Mouse (Mus musculus) hindbrain, embryonic 12.5 days (tissue): ENCODE measurements around the gene Tulp1. TPM values are rescaled to one million over a fixed set of nuclear protein-coding genes. Genes with fewer than 3 reads are reported as not detected.
"Not testable (repeated sequence)": the region's sequence is repeated elsewhere in the genome, so short reads cannot be mapped to it uniquely, and the experiment has no call there.

Experiments used
- ATAC-seq: fragments of 200-750 bp; cut with Nextera tagmentation; 2 replicates; pipeline ENCODE4 v1.8.0; 2017; ENCODE audit warnings: moderate TSS enrichment; ENCODE audit not compliant: low FRiP score
- H3K27ac ChIP-seq: fragments of 300-500 bp; sonication (generic); 2 replicates; pipeline ENCODE4 v1.5.1; 2016; ENCODE audit warnings: mild to moderate bottlenecking
- H3K27me3 ChIP-seq: fragments of 300-500 bp; sonication (generic); 2 replicates; pipeline ENCODE4 v1.6.1; 2016; ENCODE audit warnings: mild to moderate bottlenecking
- H3K36me3 ChIP-seq: fragments of 300-500 bp; sonication (generic); 2 replicates; pipeline ENCODE4 v1.6.1; 2016; ENCODE audit warnings: mild to moderate bottlenecking
- H3K4me1 ChIP-seq: fragments of 300-500 bp; sonication (generic); 2 replicates; pipeline ENCODE4 v1.6.1; 2016
- H3K4me2 ChIP-seq: fragments of 300-500 bp; sonication (generic); replicated peaks from 2 replicates; pipeline ENCODE4 v1.6.1; 2016; ENCODE audit warnings: mild to moderate bottlenecking
- H3K4me3 ChIP-seq: fragments of 300-500 bp; sonication (generic); 2 replicates; pipeline ENCODE4 v1.5.1; 2016; ENCODE audit warnings: mild to moderate bottlenecking
- H3K9ac ChIP-seq: fragments of 300-500 bp; sonication (generic); 2 replicates; pipeline ENCODE4 v1.6.1; 2016; ENCODE audit warnings: mild to moderate bottlenecking, moderate library complexity
- H3K9me3 ChIP-seq: fragments of 300-500 bp; sonication (generic); replicated peaks from 2 replicates; pipeline ENCODE4 v1.6.1; 2016; ENCODE audit warnings: mild to moderate bottlenecking
- WGBS: fragments of 180-500 bp; shearing (Covaris S2); methylation state at CpG from one replicate; pipeline ENCODE4 v1.1.7; 2016; 5-methylcytosine and 5-hydroxymethylcytosine counted together
- polyA plus RNA-seq: library from polyadenylated mRNA; unstranded; fragments of >200 nt; fragmentation: Nextera tagmentation; extraction: Ambion mirVana; gene quantifications from 2 replicates; pipeline ENCODE4 v1.2.1, GENCODE M21; 2016

The Tulp1 gene
- polyA plus RNA-seq, 1 experiment from 2014 or later: 5.0 TPM

- Histone ChIP-seq H3K36me3 (peaks cover 14% of the 10 kb centered on the region), H3K27ac (0 out of 2 replicates have a peak overlapping the region, but pooled peaks have one; percentile 14), H3K4me1 (peaks cover 29% of the 10 kb centered on the region), H3K27me3 (no peaks in the 10 kb centered on the region), H3K4me3 (no peak overlapping the region), H3K9ac (no peak overlapping the region), H3K4me2 (no peak overlapping the region), H3K9me3 (no peaks in the 10 kb centered on the region)
- ATAC-seq: no peak
- 42% methylated on average over 5 of the region's 7 CpGs for WGBS
Observed at GRCm38 (mm10) chr17:28331241-28332112, 33.5 kb downstream of the Tulp1 start.

- Histone ChIP-seq H3K4me1 (peaks cover 29% of the 10 kb centered on the region), H3K36me3 (peaks cover 18% of the 10 kb centered on the region)
- not testable (repeated sequence) for H3K27me3 ChIP-seq, H3K4me2 ChIP-seq, H3K27ac ChIP-seq, ATAC-seq, H3K4me3 ChIP-seq, H3K9me3 ChIP-seq, H3K9ac ChIP-seq
- WGBS: 66% methylated on average over 8 of the region's 8 CpGs
Observed at GRCm38 (mm10) chr17:28330590-28330989, 34.4 kb downstream of the Tulp1 start.

GRCm38 (mm10) chr17:28330232-28330546 lies 34.8 kb downstream of the Tulp1 start:
- H3K9me3 ChIP-seq: no peaks in the 10 kb centered on the region
- 53% methylated on average over 2 of the region's 2 CpGs for WGBS
- peak overlapping the region; percentile 92 for H3K4me2 ChIP-seq
- no peak for ATAC-seq
- peaks cover 29% of the 10 kb centered on the region for H3K4me1 ChIP-seq
- H3K27me3 ChIP-seq: no peaks in the 10 kb centered on the region
- peak overlapping the region; percentile 99 for H3K9ac ChIP-seq
- peak overlapping the region; percentile 87 for H3K4me3 ChIP-seq
- H3K36me3 ChIP-seq: peaks cover 18% of the 10 kb centered on the region
- no peak overlapping the region for H3K27ac ChIP-seq

DNA sequence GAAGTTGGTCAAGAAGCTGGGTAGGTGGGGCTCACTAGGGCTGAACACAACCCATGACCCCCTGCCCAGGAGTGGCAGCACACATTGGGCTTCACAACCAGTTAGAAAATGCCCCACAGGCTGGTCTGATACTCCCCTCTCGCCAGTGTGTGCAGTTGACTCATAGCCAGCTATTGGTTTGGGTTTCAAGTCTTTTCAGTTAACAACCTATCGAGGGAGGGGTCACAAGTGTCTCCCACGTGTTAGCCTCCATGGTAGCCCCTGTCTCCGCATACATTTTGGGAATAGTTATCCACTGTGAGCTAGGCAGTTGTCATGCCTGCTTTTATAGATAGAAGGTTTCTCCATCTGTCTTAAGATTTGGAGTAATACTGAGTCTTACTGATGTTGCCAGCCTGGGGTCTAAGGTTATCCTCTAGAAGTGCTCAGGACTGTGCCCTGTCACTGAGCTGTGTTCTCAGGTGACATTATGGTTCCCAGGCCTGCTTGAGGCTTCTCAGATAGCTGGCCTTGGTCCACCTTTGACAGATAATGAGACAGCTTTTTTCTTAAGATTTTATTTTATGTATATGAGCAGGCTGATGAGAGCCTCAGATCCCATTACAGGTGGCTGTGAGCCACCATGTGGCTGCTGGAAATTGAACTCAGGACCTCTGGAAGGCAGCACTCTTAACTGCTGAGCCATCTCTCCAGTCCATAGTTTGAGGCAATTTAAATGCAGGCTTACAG lies 35.4 kb downstream of the Tulp1 start:
- Histone ChIP-seq H3K4me1 (peaks cover 29% of the 10 kb centered on the region), H3K4me3 (peak overlapping the region; percentile 87), H3K36me3 (peaks cover 18% of the 10 kb centered on the region), H3K9ac (peak overlapping the region; percentile 99), H3K27me3 (no peaks in the 10 kb centered on the region), H3K27ac (peak overlapping the region; percentile 95; the same call in 1 of the 2 replicates), H3K9me3 (no peaks in the 10 kb centered on the region), H3K4me2 (peak overlapping the region; percentile 92)
- 12% methylated on average over 4 of the region's 4 CpGs for WGBS
- no peak for ATAC-seq

DNA sequence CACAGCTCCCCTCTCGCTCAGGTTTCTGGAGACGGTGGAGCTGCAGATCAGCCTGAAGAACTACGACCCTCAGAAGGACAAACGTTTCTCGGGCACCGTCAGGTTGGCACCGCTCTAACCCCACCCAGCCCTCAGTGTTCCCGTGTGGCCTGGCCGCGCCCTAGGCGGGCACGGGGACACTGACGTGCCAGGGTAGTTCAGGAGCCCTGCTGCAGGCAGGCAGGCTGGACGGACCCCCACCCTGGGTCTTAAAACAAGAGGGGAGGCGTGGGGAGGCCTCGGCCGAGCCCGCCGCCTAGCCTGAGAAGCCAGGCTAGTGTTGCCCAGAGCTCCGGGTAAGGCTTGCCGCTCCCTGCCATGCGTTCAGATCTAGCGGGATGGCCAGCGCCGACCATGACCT lies 36.1 kb downstream of the Tulp1 start:
- H3K4me2 ChIP-seq: peak overlapping the region; percentile 92
- ATAC-seq: peak; percentile 14
- 2% methylated on average over 25 of the region's 25 CpGs for WGBS
- peak overlapping the region; percentile 87 for H3K4me3 ChIP-seq
- H3K9me3 ChIP-seq: no peaks in the 10 kb centered on the region
- peaks cover 29% of the 10 kb centered on the region for H3K4me1 ChIP-seq
- peak overlapping the region; percentile 99 for H3K9ac ChIP-seq
- peak overlapping the region; percentile 95 for H3K27ac ChIP-seq
- H3K36me3 ChIP-seq: peaks cover 18% of the 10 kb centered on the region
- H3K27me3 ChIP-seq: no peaks in the 10 kb centered on the region

- no peaks in the 10 kb centered on the region for H3K9me3 ChIP-seq
- peaks cover 29% of the 10 kb centered on the region for H3K4me1 ChIP-seq
Observed at GRCm38 (mm10) chr17:28328366-28328928, 36.6 kb downstream of the Tulp1 start, which contains the start of gene Rpl10a. TSS of gene Rpl10a (plus strand) at chr17:28328471.

GRCm38 (mm10) chr17:28327673-28328325 lies 37.2 kb downstream of the Tulp1 start:
- Histone ChIP-seq H3K9me3 (no peaks in the 10 kb centered on the region), H3K36me3 (peaks cover 19% of the 10 kb centered on the region), H3K27me3 (no peaks in the 10 kb centered on the region), H3K4me2 (peak overlapping the region; percentile 92), H3K27ac (peak overlapping the region; percentile 95), H3K4me3 (peak overlapping the region; percentile 87), H3K9ac (peak overlapping the region; percentile 99), H3K4me1 (peaks cover 23% of the 10 kb centered on the region)
- peak; percentile 5 for ATAC-seq
- WGBS: 12% methylated on average over 22 of the region's 22 CpGs

More at GRCm38 (mm10) chr17:28328366-28328928, 36.6 kb downstream of the Tulp1 start, which contains the start of gene Rpl10a:
- WGBS: under 1% methylated on average over 65 of the region's 67 CpGs
- H3K36me3 ChIP-seq: peaks cover 18% of the 10 kb centered on the region
- no peaks in the 10 kb centered on the region for H3K27me3 ChIP-seq
- peak within 1 kb of the TSS; percentile 92 for H3K4me2 ChIP-seq
- peak; percentile 90 for ATAC-seq
- peak within 1 kb of the TSS; percentile 87 for H3K4me3 ChIP-seq
- H3K27ac ChIP-seq: peak within 1 kb of the TSS; percentile 95
- H3K9ac ChIP-seq: peak within 1 kb of the TSS; percentile 99

GRCm38 (mm10) chr17:28326951-28327350 lies 38.1 kb downstream of the Tulp1 start:
- H3K27ac ChIP-seq: no peak overlapping the region; the same call in 1 of the 2 replicates
- H3K9me3 ChIP-seq: no peaks in the 10 kb centered on the region
- peaks cover 23% of the 10 kb centered on the region for H3K4me1 ChIP-seq
- no peaks in the 10 kb centered on the region for H3K27me3 ChIP-seq
- H3K9ac ChIP-seq: 0 out of 2 replicates have a peak overlapping the region, but pooled peaks have one; percentile 25
- peaks cover 25% of the 10 kb centered on the region for H3K36me3 ChIP-seq
- no peak overlapping the region for H3K4me3 ChIP-seq
- WGBS: 73% methylated on average over 3 of the region's 3 CpGs
- ATAC-seq: no peak
- no peak overlapping the region for H3K4me2 ChIP-seq

- Histone ChIP-seq H3K4me3 (no peak overlapping the region), H3K9ac (no peak overlapping the region), H3K4me2 (no peak overlapping the region), H3K9me3 (no peaks in the 10 kb centered on the region), H3K27me3 (no peaks in the 10 kb centered on the region), H3K4me1 (peaks cover 19% of the 10 kb centered on the region), H3K27ac (no peak overlapping the region), H3K36me3 (peaks cover 30% of the 10 kb centered on the region)
- ATAC-seq: no peak
- WGBS: 94% methylated on average over 8 of the region's 8 CpGs
Observed at GRCm38 (mm10) chr17:28325751-28326150, 39.3 kb downstream of the Tulp1 start.

- H3K27ac ChIP-seq, H3K4me2 ChIP-seq, H3K27me3 ChIP-seq, H3K9ac ChIP-seq, ATAC-seq, H3K9me3 ChIP-seq, H3K4me3 ChIP-seq: not testable (repeated sequence)
- 97% methylated on average over 7 of the region's 7 CpGs for WGBS
- Histone ChIP-seq H3K4me1 (peaks cover 11% of the 10 kb centered on the region), H3K36me3 (peaks cover 35% of the 10 kb centered on the region)
Observed at GRCm38 (mm10) chr17:28324416-28324815, 40.6 kb downstream of the Tulp1 start.

GRCm38 (mm10) chr17:28323786-28324185 lies 41.2 kb downstream of the Tulp1 start:
- no peak overlapping the region for H3K4me2 ChIP-seq
- H3K27me3 ChIP-seq: no peaks in the 10 kb centered on the region
- no peak for ATAC-seq
- H3K9ac ChIP-seq: no peak overlapping the region
- H3K4me3 ChIP-seq: no peak overlapping the region
- peaks cover 38% of the 10 kb centered on the region for H3K36me3 ChIP-seq
- H3K27ac ChIP-seq: no peak overlapping the region
- 92% methylated on average over 8 of the region's 8 CpGs for WGBS
- H3K9me3 ChIP-seq: no peaks in the 10 kb centered on the region
- peaks cover 7% of the 10 kb centered on the region for H3K4me1 ChIP-seq

DNA sequence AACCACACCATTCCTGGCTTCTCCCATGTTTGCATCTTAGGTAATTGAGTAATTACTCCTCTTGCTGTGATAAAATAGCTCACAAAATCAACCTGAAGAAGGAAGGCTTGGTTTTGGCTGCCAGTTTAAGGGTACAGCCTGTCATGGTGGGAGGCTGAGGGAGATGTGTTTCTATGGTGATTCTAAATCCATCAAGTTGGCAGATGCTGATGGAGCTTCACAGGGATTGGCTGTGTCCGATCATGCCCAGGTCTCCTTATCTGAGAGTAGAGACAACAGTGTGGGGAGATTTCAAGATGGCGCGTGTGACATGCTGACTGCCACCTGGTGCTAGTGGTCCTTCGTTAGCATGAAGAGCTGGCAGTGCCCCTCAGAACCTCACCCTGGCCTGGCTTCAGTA lies 43.3 kb downstream of the Tulp1 start:
- H3K4me3 ChIP-seq: no peak overlapping the region
- H3K36me3 ChIP-seq: peaks cover 55% of the 10 kb centered on the region
- no peak overlapping the region for H3K9ac ChIP-seq
- no peaks in the 10 kb centered on the region for H3K4me1 ChIP-seq
- no peak overlapping the region for H3K27ac ChIP-seq
- no peak overlapping the region for H3K4me2 ChIP-seq
- 92% methylated on average over 4 of the region's 4 CpGs for WGBS
- H3K9me3 ChIP-seq: no peaks in the 10 kb centered on the region
- no peak for ATAC-seq
- no peaks in the 10 kb centered on the region for H3K27me3 ChIP-seq
